Mouse (Mus musculus) ES-Bruce4 (cell line): ENCODE data around the gene Gabarapl1.

ENCODE experiments used
- CTCF ChIP-seq: IDR thresholded peaks from one replicate; pipeline ENCODE4 v1.8.1; 2011; ENCODE audit warnings: low read depth, low read length
- POLR2A ChIP-seq: IDR thresholded peaks from one replicate; pipeline ENCODE4 v1.8.1; 2011; ENCODE audit warnings: low read length; ENCODE audit not compliant: insufficient read depth

GRCm38 (mm10) chr6:129532942-129533860 is at the start of gene Gabarapl1:
- no peak for TF ChIP-seq CTCF
- TF ChIP-seq POLR2A, result no peak
